Mouse (Mus musculus) CH12.LX (cell line): ENCODE measurements around the gene Serpinf1.

Experiments used
- CHD1 ChIP-seq: IDR thresholded peaks from 2 replicates; pipeline ENCODE4 v1.6.1; 2012; ENCODE audit warnings: low read depth, low read length, improper control_type of control experiment, inconsistent platforms
- CTCF ChIP-seq, 2 experiments: IDR thresholded peaks in 1 of 2; conservative IDR thresholded peaks in 1 of 2; 2 replicates each; pipeline ENCODE4 v1.5.1; 2011 to 2012; ENCODE audit warnings: low read depth in 2 of 2, low read length in 2 of 2, improper control_type of control experiment in 1 of 2, inconsistent platforms in 1 of 2, mild to moderate bottlenecking in 1 of 2, moderate library complexity in 1 of 2
- EP300 ChIP-seq: IDR thresholded peaks from 2 replicates; pipeline ENCODE4 v1.6.1; 2011; ENCODE audit warnings: low read length, improper control_type of control experiment
- KAT2A ChIP-seq: IDR thresholded peaks from 2 replicates; pipeline ENCODE4 v1.6.1; 2012; ENCODE audit warnings: low read length, improper control_type of control experiment, inconsistent platforms; ENCODE audit not compliant: insufficient replicate concordance
- MAX ChIP-seq: IDR thresholded peaks from 2 replicates; pipeline ENCODE4 v1.6.1; 2011; ENCODE audit warnings: low read length, improper control_type of control experiment
- PAX5 ChIP-seq: IDR thresholded peaks from 2 replicates; pipeline ENCODE4 v1.6.1; 2012; ENCODE audit warnings: low read length, inconsistent platforms, mixed read lengths
- POLR2A ChIP-seq: IDR thresholded peaks from 2 replicates; pipeline ENCODE4 v1.6.1; 2011; ENCODE audit warnings: low read depth, mild to moderate bottlenecking, improper control_type of control experiment, low read length
- RAD21 ChIP-seq: IDR thresholded peaks from 2 replicates; pipeline ENCODE4 v1.6.1; 2011; ENCODE audit warnings: low read depth, mild to moderate bottlenecking, low read length, improper control_type of control experiment, moderate library complexity
- ZC3H11A ChIP-seq: IDR thresholded peaks from 2 replicates; pipeline ENCODE4 v1.6.1; 2012; ENCODE audit warnings: low read depth, mild to moderate bottlenecking, inconsistent platforms, low read length, improper control_type of control experiment

DNA sequence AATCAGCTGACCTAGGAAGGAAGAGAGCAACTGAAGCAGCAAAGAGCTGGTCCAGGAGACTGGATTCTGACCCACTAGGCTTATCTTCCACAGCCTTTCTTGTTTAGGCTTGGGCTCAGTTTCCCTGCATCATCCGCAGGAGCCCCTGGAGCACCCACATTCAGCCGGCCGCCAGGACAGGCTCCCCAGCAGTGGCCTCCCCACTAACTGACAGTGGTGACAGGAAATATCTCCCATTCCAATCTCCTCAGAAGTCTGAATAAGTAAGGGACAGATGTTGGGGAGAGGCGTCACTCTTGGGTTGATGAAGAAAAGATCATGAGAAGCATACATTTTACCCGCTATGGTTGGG is 37.2 kb upstream of the Serpinf1 start:
- TF ChIP-seq RAD21, result no peak
- TF ChIP-seq PAX5, result no peak
- no peak for TF ChIP-seq CTCF (conservative IDR thresholded peaks at IDR 0.05 in 1 of 2, IDR thresholded peaks at IDR 0.05 in 1 of 2; ENCODE audit: low read depth in 2 of 2, low read length in 2 of 2)
- no peak for TF ChIP-seq MAX
- TF ChIP-seq CHD1, result no peak
- no peak for TF ChIP-seq EP300
- TF ChIP-seq KAT2A, result no peak
- TF ChIP-seq ZC3H11A, result no peak
- no peak; the same call in 1 of the 2 replicates for TF ChIP-seq POLR2A
